Mouse (Mus musculus) frontal cortex, postnatal 25 days (tissue): Measurements from ENCODE around the gene Nipsnap3a.

Experiments used
- DNase-seq, 2 experiments: peaks; one replicate each; pipeline ENCODE4 v3.0.0; 2022; ENCODE audit warnings: low spot score in 2 of 2

Gene Nipsnap3a

GRCm38 (mm10) chr4:52989248-52989647, at the start of gene Nipsnap3a:
Gene Nipsnap3a (plus strand): TSS chr4:52989272.
- no peak for DNase-seq

DNA sequence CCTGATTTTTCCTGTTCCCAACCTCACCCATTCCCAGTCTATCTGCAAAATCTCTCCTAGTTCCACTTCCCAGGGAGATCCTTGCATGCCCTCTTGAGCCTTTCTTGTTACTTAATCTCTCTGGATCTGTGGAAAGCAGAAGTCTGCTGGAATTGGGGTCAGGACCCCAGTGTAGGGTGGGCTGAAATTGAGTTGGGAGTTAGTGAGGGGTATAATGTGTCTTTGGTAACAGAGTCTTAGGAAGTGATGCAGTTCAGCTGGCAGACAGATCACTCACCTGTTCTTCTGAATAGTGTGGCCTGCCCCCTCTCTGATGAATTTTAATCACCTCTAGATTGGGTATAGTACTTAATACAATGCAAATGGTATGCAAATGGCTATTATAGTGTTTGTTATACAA, 42.4 kb upstream of the Nipsnap3a start:
- DNase-seq = no peak

DNA sequence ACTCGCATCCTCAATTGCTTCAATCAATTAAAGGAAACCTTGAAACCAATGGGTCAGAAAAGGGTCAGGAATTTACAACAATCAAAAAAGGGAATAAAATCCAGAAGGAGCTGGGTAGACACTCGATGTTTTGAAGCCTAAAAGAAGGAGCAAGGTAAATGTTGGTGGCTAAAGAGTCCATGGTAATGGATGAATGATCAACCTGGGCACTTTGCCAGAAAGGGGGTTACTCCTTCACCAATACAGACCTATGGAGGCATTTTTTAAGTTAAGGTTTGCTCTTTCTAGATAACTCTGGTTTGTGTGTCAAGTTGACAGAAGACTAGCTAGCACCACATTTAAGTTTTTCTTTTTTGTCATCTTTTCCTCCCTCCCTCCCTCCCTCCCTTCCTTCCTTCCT, 40.1 kb upstream of the Nipsnap3a start:
- DNase-seq = no peak

GRCm38 (mm10) chr4:52958693-52959092, 30.4 kb upstream of the Nipsnap3a start:
- peak; percentile 16 to 33 for DNase-seq

DNA sequence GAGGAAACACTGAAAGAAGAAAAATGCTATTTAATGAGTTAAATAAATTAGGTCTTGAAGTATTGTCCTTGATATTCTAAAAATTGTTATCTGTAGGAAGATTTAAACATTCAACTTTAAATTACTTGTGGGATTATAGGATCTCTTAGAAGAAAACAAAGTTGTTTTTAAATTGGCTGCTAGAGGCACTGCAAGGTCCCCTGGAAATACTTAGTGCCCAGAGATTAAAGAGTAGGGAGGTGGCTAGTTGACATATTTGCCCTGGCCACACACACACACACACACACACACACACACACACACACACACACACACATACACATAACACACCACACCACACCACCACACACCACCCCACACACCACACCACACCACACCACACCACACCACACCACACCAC, 24.8 kb upstream of the Nipsnap3a start, which contains the start of gene Olfr270:
Olfr270 (plus strand) TSS at position 301 of the 400 bp plus-strand sequence.
- no peak for DNase-seq

DNA sequence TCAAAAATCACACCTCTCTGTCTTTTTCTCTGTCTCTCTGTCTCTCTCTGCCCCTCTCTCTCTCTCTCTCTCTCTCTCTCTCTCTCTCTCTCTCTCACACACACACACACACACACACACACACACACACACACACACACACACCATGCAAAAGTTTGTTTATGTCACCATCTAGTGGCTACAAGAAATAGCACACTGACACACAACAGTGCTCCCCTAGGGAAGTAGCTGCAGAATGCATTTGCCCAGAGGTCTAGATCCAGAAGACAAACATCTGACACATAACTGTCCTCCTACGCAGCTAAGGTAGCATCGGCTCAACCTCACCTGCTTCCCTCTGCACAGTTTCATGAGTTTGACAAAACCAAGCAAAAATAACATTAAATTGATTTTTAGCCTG, 3.9 kb upstream of the Nipsnap3a start:
- no peak for DNase-seq

GRCm38 (mm10) chr4:52986266-52986665, 2.8 kb upstream of the Nipsnap3a start:
- no peak for DNase-seq

GRCm38 (mm10) chr4:52999449-52999848, 10.4 kb downstream of the Nipsnap3a start:
- DNase-seq = no peak

DNA sequence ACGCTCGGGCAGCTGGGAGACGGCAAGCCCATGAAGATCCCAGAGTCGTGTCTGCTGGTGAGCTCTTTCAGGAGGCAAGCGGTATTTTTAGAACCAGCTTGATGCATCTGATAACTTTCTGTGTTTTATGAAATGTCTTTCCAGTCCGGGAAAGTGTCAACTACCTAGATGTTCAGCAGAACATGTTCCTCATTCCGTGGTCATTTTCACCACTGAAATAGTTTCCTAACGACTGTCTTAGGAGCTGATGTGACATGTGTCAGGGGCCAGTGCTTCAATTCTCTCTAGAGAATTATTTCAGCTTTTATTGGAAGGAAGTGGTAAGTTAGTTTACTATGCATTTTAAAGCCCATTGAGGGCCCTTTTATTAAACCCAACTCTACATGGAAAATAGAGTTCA, 11.1 kb downstream of the Nipsnap3a start:
- no peak for DNase-seq

GRCm38 (mm10) chr4:53009183-53009582, 20.1 kb downstream of the Nipsnap3a start:
- DNase-seq = no peak

- DNase-seq = no peak
Observed at GRCm38 (mm10) chr4:53009871-53010270, 20.8 kb downstream of the Nipsnap3a start.

DNA sequence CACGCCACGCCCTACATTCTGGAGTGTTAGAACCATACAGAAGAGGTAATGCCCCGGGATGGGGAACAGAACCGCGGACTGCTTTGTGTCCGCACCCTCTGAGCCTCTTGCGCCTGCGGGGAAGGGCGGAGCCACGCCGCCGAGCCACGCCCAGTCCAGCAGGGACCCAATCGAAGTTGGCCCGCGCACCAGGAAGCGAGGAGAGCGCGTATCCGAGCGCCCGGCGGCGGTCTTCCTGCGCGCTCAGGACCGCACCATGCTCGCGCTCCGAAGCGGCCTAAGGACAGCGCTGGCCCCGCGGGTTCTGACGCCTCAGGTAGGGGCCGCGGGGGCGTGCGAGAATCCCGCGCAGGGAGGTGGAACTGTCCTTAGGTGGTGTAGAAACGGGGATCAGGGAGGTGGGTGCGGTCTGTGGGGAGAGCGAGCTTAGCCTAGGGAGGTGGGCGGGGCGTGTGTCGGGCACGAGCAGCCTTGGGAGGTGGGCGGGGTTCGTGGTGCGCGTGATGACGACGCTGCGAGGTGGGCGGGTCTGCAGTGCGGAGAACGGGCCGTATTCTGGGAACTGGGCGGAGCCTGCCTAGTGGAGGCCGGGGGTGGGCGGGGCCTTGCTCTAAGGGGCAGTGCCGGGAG, 22.8 kb downstream of the Nipsnap3a start, which contains the start of gene Nipsnap3b:
Nipsnap3b (plus strand) TSS at position 149 of the 630 bp plus-strand sequence.
- DNase-seq = peak; percentile 87

DNA sequence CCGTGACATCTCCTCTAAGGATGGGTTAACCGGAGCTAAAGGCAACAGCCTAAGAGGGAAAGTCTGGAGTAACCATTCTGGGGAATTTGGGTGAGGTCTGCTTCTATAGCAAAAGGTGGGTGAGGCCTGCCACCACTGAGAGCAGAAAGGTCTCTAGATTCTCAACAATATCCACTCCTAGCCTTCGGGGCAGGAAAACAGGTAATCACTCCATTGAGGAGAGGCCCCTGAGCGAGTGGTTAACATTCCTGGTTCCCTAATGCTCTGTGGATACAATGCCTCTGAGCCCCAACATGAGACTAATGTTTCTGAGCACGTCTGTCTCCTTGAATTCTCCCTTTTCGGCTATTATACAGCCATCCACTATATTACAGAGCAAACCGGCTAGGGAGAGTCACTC, 25.3 kb downstream of the Nipsnap3a start:
- no peak for DNase-seq

DNA sequence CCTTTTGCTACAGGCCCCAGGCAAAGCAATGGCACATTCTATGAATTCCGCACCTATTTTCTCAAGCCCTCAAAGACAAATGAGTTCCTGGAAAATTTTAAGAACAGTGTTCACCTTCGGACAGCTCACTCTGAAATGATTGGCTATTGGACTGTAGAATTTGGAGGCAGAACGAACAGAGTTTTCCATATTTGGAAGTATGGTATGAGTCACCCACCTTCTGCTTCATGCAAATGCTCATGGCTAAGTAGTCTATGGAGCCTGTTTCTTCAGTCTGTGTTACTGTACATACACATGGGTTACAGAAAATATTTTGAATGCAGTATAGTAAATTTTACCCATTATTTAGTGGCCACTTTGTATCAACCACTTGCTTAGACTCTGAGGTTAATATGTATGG, 26.0 kb downstream of the Nipsnap3a start:
- DNase-seq = no peak

GRCm38 (mm10) chr4:53018392-53018791, 29.3 kb downstream of the Nipsnap3a start:
- DNase-seq = no peak

GRCm38 (mm10) chr4:53023189-53023925, 34.3 kb downstream of the Nipsnap3a start:
- DNase-seq = no peak

GRCm38 (mm10) chr4:53024397-53024796, 35.3 kb downstream of the Nipsnap3a start:
- DNase-seq = no peak

GRCm38 (mm10) chr4:53027811-53028210, 38.7 kb downstream of the Nipsnap3a start:
- DNase-seq = no peak

- DNase-seq = no peak
Observed at GRCm38 (mm10) chr4:53030326-53030948, 41.4 kb downstream of the Nipsnap3a start.

DNA sequence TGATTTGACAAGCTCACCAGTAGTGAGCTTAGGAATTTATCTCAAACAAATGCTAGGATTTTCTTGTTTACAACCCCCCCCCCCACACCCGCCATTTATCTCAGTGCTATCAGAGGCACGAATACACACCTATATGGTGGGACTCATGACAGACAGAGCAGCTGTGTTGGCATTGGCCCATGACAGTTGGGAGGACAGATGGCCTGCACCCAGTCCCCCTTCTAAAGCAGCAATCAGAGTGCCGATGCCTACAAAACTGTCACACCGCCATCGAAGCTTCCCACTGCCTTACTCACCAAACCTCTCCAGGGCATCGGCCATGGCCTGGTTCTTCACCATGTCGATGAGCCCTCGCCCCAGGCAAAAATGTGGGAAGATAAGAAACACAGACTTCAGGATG, 54.7 kb downstream of the Nipsnap3a start:
- no peak for DNase-seq

- DNase-seq = no peak
Observed at GRCm38 (mm10) chr4:53045807-53046206, 56.7 kb downstream of the Nipsnap3a start.

DNA sequence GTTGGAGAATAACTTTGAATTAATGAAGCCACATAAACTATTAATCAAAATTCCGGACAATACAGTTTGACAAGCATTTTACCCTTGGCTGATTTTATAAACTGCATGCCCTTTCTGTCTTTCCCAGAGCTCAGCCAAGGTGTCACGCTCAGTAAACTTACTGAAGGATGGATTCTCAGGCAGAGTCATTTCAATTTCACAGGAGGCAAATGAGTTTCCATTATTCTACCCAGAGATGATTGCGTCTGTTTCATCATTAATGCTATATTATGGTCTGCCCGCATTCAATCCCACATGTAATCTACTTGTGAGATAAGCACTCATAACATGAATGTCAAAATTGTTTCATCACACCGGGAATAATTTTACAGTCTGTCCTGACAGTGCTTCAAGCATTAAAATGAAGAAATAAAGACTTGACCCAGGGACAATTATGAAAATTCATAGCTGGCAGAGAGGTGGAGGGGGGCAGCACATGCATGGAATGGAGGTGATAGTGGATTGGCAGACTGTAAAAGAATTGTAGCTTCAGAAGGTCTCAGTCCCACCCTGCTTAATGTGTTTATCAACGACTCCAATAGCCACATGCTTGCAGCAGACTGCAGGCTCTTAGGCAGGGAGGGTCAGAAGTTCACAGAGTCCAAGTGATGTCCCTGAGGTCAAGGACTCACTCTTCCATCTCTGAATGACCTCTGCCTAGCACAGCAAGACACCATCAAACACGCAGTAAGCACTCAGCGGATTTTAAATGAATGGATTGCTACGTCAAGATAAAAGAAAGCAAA, 57.4 kb downstream of the Nipsnap3a start:
- DNase-seq = no peak
